Mouse (Mus musculus): ENCODE results near the gene Patj. TPM values are rescaled to one million over a fixed set of nuclear protein-coding genes. Genes with fewer than 3 reads are reported as not detected.

Gene Patj
- total RNA-seq, 2 experiments from 2014 or later, result 4.5 to 5.5 TPM

Small RNA genes within 50 kb of the gene (microRNA-seq; reads per million reads assigned to microRNA genes)
- gene Gm22625 (0 reads per million in 2 experiments), gene Gm26154 (0 reads per million in 2 experiments)

Other genes with a start within 250 kb of the Patj start
- gene Tm2d1, start 12.5 kb upstream of the Patj start, total RNA-seq (2021), result 10 to 100 TPM; 40.0 to 41.4 TPM

All from layer of hippocampus, adult 18-20 months (tissue).